Mouse (Mus musculus) left cerebral cortex, adult 9 months (tissue): ENCODE measurements around the gene Lrrc8d.
A peak's percentile ranks its signal among the peaks of the same experiment; 100 is the strongest.

ENCODE experiments used
- DNase-seq, 2 experiments: peaks; one replicate each; pipeline ENCODE4 v3.0.0; 2022; ENCODE audit warnings: low spot score in 2 of 2

Lrrc8d gene

DNA sequence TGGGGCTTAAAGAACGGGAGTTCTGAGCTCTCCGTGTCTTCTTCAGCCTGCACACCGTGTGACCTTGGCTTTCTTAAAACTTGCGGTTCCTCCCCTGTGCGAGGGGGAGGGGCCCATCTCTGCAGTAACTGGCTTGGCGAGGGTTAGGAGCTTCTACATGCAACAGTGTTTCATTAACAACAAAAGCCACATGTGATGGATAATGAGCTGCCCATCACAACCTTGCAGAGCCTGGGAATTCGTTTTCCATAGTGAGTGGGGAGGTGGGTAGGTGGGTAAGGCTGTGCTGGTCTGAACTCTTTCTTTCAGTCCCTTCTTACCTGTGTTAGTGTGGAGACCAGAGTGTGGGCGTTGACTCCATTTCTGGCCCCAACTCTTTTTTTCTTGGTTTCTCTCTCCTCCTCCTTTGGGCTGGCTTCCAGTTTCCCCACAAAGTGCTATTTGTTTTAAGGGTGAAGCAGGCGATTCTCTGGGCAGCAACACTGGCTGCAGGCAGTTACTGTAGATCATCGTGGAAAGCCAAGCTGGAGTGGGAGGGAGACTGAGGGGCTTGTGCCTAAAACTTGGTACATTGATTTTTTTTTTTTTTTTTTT is 15.9 kb downstream of the Lrrc8d start:
- DNase-seq = no peak

DNA sequence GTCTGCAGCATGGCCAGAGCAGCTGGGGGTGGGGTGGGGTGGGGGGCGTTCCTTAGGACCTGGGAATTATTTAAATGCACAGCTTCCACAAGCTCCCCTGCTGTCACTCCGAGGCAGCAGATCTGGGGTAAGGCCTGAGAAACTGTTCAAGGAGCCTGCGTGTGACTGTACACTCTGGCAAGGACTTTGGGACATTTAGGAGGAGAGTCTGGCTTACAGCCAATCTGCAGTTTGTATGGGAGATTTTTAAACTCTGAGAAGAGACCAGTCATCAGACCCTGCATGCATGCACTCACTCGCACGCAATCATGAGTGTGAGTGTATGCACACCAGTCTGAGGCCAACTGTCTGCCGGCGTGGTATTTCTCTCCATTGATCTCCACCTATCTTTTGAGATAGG is 17.5 kb downstream of the Lrrc8d start:
- DNase-seq = no peak

DNA sequence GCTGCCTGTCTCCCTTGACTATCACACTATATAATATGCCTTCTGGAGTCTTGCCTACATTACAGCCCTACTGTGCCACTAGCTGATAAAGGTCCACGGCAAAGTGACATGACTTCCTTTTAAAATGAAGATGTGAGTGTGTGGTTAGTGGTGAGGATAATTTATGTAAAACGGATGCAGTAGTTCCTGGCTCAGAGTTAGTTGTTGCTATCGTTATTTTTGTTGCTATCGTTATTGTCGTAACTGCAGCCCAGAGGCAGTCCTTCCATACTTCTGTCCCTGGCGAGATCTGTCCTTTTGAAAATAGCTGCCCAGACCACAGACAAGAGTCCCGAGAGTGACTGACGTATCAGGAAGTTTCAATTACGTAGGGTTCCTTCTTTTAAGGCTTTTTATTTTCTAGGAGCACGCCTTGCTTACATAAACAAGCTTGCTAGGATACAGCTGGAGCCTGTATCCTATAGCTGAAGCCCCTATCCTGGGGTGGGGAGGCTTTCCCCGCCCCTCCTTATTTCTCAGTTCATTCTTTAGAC is 18.4 kb downstream of the Lrrc8d start:
- DNase-seq = no peak

DNA sequence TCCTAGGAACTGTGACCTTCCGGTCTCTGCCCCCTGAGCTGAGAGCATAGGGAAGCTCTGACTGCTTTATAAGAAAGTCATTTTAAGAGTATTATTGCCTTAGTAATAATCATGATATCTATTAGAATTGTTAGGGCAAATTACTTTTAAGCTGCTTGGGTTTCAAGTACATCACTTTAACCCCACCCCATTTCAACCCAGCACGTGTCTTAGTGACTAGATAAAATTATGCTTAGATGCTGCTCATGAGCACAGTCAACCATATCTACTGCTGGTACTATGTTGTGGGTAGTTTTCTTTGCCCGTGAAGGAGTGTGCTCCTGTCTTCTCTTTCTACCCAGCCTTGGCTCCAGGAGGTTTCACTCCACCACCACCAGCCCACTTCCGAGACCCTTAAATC is 21.5 kb downstream of the Lrrc8d start:
- DNase-seq = no peak

DNA sequence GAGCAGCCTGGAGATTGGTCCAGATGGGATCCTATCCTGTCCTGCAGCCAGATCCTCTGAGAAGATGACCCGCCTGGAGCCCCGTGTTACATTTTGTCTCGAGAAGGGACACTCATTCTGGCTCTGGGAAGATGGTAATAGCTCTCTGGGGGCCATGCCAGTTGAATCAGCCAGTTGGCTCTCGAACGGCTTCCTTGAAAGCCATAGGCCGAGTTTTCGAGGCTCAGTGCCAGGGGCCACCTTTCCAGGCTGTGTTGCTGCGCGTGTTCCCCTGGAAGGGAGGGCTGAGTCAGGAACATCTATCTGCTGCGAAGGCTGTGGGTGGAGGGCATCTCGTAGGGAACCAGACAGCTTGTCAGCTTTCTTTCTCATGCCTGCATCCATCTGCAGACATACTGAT is 23.0 kb downstream of the Lrrc8d start:
- no peak for DNase-seq

DNA sequence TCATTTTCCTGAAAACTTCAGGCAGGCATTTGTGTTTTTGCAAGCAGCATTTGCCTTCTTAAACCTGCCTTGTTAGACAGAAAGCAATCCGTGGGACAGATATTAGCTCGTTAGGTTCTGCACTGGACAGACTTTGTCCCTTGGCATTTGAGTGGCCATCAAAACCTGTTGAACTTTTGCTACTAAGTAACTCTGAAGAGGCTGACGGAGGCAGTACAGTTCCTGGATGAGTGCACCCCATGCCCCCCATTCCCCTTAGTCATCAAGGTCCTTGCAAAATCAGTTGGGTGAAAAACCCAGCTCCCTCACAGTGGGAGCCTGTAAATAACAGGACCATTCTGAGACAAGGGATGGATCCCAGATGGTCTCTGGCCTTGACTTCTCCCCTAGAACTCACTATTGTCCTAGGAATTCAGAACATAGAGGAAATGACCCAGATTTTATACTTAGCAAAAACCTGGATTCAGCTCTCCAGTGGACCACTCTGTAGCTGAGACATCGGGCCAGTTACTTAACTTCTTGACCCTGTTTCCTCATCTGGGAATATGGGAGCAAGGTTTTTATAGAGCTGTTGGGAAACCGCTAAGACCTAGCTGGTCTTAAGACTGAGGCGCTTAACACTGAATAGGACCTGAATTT is 30.5 kb downstream of the Lrrc8d start:
- DNase-seq = no peak

DNA sequence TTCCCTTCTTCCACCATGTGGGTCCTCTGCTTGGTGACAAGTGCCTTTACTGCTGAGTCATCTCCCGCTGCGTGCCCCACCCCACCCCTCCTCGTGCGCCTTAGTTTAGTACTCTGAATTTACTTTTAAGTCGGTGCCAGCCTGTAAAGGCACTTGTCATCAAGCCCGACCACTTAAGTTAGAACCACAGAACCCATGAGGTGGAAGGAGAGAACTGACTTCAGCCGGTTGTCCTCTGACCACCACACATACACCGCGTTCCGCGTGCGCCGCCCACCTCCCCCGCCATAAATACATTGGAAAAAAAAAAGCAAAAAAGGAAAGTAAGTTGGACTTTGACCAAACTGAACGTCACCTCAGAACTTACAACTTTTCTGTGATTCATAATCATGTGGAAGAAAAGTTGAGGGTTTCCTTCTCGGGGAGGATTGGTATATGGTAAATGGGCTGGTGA is 31.4 kb downstream of the Lrrc8d start:
- no peak for DNase-seq

DNA sequence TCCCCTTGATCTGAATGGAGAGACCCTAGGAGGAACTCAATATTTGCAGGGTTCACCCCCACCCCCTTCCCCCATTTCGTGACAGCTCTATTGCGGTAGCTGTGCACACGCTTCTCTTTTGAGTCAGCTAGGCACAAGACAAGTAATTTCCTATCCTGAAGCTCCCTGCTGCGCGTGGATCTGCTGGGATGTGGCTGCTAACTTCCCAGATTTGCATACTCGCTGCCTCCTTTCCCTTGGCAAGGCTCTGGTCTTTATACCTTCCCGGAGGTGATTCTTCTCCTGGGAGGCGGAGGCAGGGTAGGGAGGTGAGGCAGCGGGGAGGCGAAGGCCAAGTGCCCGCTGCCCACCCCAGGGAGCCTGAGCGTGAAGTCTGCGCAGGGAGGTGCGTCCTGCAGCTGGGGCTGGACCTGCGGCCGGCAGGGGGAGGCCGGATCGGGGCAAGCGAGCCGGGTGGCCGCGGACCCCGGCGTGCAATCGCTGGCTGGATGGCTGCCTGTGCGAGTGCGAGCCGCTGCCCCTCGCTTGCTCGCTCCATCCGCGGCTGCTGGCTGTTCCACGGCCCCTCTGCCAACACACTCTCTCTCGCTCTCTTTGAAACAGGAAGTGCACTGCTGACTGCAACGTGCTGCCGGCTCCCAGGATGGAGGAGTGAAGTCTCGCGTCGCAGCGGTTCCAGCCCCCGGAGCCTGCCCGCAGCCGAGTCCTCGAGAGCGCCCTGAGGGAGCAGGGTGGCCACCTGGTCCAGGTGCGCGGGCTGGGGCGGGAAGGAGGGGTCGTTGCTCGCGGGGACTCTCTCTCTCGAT is 32.1 kb downstream of the Lrrc8d start:
- DNase-seq = no peak

DNA sequence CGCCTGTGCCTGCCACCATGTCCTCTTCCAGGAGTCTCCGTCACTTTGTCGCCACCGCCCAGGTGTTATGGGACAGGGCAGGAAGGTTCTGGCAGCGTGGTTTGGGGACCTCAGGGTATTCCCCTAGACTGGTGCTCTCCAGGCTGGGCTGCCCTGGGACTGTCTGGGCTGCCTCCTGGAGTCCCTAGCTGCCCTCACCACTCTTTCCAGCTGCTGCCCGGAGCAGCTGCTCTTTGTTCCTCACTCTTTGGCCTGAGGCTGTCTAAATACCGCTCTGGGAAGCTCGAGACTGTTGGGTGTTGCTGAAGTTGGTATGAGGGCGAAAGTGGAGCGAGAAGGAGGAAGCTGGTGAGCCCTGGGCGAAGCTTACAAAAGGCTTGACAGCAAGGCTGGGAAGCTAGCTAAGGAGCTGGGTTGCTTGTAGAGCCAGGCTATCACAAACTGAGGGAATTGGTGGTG is 32.7 kb downstream of the Lrrc8d start:
- no peak for DNase-seq

DNA sequence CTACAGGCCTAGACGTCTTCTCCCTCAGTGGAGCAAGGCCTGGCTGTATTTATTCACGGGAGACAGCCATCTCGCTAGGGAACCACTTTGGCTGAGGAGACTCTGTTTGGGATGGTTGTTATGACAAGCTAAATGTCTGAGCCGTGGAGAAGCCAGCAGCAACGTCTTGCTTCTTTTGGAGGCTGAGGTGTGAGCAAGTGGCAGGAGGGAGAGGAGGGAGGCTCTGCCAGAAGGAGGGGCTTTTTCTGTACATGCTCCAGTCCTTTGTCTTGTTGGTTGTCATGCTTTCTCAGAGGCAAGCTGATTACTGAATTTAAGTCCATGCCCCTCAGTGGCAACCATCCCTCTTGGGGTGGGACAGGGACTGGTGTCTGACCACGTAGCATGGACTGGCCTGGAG is 33.5 kb downstream of the Lrrc8d start:
- DNase-seq = no peak

DNA sequence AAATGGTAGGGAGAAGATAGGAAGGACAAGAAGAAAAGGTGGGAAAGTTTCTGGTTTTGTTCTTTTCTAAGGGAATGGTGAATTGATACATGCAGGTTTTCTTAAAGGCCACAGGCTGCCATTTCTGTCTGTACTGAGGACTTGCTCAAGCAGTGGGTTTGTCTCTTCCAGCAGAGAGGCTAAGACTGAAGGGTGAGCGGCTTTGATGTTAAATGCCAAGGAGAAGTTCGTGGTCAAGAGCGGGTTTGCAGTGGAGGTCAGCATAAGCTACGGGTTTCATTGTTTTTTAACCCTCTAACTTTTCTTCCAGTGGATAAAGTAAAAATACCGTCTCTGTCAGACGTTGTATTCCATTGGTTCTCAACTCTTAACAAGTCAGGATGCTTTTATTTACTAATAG is 36.6 kb downstream of the Lrrc8d start:
- DNase-seq = no peak

DNA sequence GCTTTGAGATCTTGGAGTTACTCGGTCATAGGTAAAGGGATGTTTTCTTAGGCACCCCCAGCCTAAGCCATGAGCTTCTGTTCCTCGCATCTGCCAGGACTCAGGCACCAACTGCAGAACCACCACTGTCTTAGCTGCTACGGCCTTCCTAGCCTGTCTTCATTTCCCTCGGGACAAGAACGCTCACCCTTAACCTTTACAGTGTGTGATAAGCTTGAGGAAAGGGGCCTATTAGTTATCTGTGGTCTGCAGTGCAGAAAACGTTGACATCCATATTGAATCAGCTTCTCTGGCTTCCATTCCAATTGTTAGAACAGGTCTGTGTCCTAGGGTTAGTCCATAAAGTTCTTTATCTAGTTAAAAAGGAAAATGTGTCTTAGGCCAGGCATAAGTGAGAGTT is 37.4 kb downstream of the Lrrc8d start:
- no peak for DNase-seq

DNA sequence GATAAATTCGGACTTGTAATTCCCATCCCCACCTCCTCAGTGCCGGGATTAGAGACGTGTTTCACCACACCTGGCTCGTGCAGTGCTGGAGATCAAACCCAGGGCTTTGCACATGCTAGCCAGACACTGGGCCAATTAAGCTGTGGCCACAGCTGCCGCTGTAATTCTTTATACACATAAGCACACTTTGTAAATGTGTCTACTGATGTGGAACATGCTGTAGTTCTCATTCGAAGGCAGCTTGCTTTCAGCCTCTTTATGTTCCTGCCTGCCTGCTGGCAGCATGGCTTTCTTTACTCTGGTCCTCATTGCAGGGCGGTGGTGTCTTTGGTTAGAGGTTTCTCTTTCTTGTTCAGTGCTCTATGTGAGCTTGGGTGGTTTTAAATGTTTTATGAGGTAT is 40.7 kb downstream of the Lrrc8d start:
- no peak for DNase-seq

DNA sequence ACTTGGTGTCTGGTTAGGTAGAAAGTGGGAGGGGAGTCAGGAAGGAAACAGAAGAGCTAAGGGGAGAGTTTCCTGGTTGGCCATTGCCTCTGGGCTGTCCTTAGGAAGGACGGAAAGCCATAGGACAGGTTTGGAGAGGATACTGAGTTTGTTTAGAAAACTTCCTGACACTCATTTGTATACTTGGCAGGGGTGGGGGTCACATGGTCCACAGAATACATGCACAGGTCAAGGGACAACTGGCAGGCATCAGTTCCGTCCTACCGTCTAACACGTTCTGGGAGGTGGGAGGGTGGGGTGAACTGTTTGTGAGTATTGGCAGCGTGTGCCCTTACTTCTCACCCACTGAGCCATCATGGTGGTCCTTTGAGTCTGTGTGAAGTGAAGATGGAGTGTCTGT is 42.9 kb downstream of the Lrrc8d start:
- no peak for DNase-seq

DNA sequence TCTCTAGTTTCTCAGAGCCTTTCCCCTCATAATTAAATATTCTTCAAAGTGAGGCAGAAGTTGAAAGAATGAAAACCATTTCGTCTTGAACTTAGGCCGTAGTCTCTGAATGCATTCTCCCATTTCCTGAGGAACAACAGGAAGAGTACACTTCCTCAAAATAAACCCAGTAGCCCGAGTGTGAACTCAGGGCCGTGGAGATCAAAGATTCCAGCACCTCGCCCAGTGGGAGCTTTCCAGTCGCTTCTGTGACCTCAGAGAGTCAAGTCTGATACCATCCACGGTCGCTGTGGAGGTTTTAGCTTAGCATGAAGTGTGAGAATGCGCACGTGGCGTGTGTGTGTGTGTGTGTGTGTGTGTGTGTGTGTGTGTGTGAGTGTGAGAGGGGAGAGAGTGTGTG is 45.6 kb downstream of the Lrrc8d start:
- no peak for DNase-seq

DNA sequence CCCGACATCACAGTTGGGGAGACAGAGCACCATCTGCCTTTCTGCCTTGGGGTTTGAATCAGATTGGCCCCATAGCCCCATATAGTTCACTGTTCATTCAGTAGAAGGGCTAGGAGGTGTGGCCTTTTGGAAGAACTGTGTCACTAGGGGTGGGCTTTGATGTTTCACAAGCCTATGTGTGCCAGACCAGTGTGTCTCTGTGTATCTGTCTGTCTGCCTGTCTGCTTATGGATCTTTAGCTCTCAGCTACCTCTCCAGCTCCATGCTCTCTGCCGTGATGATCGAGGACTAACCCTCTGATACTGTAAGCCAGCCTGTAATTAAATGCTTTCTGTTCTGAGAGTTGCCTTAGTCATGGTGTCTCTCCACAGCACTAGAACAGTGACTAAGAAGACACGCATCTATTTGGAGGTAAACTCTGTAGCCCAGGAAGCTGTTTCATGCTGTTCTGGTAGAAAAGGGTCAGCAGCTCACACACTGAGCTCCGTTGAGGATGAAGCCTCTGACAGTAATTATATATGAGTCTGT is 46.2 kb downstream of the Lrrc8d start:
- DNase-seq = no peak

DNA sequence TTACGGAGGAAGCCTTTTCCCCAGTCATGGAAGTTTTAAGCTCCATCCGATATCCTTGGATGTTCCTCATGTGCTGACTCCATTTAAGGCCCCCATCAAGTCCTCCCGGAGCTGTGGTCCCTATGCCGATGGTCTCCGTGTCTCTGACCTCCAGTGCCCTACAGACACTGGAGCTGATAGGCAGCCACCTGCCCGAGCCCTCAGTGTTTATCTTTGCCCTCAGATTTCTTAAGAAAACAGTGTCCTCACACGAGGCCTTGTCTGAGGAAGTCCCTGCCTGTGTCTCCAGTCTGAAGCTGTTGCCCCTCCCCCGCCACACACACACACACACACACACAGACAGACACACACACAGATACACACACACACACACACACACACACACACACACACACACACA is 55.0 kb downstream of the Lrrc8d start:
- DNase-seq = no peak

DNA sequence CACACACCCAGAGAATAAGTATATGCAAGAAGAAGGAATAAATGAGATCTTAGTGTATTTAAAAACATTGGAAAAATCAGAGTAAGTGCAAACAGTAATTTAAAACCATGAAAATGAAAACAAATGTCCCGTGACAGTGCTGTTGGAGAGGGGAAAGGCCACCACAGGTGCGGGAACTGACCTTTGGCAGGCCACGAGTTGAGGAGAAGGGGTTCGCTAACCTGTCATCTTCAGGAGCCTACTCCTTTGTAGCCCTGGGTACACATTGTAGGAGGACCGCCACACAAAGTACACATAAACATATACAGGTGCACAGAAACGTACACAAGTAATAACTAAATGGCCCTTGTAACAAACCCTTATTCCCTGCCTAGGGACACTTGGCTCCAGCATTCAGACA is 55.7 kb downstream of the Lrrc8d start:
- no peak for DNase-seq

DNA sequence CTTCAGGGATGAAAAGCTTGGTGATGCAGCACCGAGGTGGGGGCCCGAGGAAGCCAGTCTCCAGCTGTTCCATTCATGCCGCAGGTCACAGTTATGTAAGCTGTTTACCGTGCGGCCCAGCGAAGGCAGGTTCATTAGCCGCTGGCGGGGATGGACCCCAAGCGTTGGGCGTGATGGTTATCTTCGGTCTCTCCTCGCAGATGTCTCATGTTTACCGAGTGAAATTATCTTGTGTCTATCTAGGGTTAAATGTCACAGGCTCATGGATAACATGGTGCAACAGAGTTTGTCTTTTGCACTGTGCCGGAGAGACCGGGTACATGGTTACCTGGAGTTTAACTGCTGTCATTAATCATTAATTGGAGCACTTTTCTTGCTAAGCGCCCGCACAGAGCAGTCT is 58.2 kb downstream of the Lrrc8d start:
- DNase-seq = no peak

DNA sequence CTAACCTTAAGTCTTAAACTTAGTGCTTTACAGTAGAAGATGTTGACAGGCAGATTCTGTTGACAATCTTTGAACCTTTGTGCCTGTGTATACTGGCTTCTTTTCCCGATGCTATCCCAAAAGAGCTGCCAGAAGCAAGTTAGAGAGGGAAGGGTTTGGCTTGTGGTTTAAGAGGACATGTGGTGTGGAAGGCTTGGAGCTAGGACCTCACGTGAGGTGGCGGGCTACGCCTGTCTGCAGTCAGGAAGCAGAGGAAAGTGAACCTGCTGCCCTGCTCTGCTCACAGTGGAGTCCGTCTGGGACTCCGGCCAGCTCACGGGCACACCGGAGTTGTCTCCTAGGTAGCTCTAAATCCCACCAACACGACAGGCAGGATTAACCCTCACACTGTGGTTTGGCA is 59.1 kb downstream of the Lrrc8d start:
- no peak for DNase-seq

DNA sequence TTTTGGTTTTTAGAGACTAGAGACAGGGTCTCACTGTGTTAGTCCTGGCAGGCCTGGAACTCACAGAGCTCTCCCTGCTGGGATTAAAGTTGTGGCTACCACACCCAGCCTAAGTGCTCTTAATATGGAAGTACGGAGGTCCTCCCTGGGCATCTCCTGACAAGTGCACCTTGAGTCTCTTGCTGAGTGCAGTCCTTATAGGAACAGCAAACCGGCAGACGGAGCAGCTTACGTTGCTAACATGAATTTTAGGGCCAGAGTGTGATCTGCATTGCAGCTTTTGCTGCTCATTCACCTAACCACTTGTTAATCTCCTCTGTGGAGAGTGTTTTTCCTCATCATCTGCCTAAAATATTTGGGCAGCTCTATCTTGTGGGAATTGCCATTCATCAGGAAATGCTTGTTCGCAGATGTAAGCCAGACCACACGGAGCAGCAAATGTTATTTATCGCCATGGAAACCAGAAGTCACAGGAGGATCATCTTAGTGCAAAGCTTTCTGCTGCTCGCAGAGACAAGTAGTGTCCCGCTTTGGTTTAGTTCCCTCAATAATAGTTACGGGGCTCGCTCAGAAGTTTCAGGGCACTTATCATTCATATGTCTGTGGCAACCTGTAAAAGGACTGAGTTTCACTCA is 62.2 kb downstream of the Lrrc8d start:
- DNase-seq = no peak

DNA sequence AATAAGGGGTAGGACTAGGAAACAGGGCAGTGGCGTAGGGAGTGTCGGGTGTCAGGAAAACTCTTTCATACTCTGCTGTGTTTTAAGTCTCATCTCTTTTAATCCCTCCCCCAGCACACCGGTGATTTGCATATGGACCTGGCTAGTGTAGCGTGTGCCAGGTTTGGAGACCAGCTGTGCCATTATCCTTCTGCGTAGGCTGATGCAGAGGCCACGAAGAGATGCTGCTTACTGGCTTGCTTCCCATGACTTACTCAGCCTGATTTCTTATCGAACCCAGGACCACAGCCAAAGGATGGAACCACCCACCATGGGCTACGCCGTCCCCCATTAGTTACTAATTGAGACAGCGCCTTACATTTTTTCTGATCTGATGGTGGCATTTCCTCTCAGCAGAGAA is 64.6 kb downstream of the Lrrc8d start:
- peak in 1 of 2 experiments; percentile 38 for DNase-seq
